Mouse (Mus musculus) right cerebral cortex, postnatal 25 days (tissue): Measurements from ENCODE around the gene Zfp771.

ENCODE experiments used
- DNase-seq: peaks from one replicate; pipeline ENCODE4 v3.0.0; 2022

The Zfp771 gene

GRCm38 (mm10) chr7:127243870-127244657 lies at the start of gene Zfp771:
Zfp771 (plus strand) TSS chr7:127244274.
- peak; percentile 94 for DNase-seq

GRCm38 (mm10) chr7:127194633-127195029 lies 49.4 kb upstream of the Zfp771 start:
- no peak for DNase-seq

- DNase-seq: peak; percentile 94
Observed at GRCm38 (mm10) chr7:127195544-127196295, 48.4 kb upstream of the Zfp771 start, which contains the start of gene Cd2bp2. Cd2bp2 (minus strand) TSS chr7:127196050.

- DNase-seq: no peak
Observed at GRCm38 (mm10) chr7:127196484-127196883, 47.6 kb upstream of the Zfp771 start.

GRCm38 (mm10) chr7:127206606-127207005 lies 37.5 kb upstream of the Zfp771 start:
- DNase-seq: no peak

GRCm38 (mm10) chr7:127207374-127208294 lies 36.4 kb upstream of the Zfp771 start:
- peak; percentile 33 for DNase-seq

GRCm38 (mm10) chr7:127208295-127208552 lies 35.9 kb upstream of the Zfp771 start, which contains the start of gene Tbc1d10b:
Tbc1d10b (minus strand) TSS chr7:127208468.
- no peak for DNase-seq

- DNase-seq: peak; percentile 88
Observed at GRCm38 (mm10) chr7:127208553-127209438, 35.3 kb upstream of the Zfp771 start, which contains the start of gene Mylpf. Mylpf (plus strand) TSS chr7:127208890.

- no peak for DNase-seq
Observed at GRCm38 (mm10) chr7:127209851-127210250, 34.2 kb upstream of the Zfp771 start.

GRCm38 (mm10) chr7:127210266-127210665 lies 33.8 kb upstream of the Zfp771 start:
- DNase-seq: no peak

GRCm38 (mm10) chr7:127211014-127211745 lies 32.9 kb upstream of the Zfp771 start:
- no peak for DNase-seq

GRCm38 (mm10) chr7:127212432-127213250 lies 31.4 kb upstream of the Zfp771 start:
- DNase-seq: no peak

GRCm38 (mm10) chr7:127213485-127213884 lies 30.6 kb upstream of the Zfp771 start:
- no peak for DNase-seq

- no peak for DNase-seq
Observed at GRCm38 (mm10) chr7:127213930-127214329, 30.1 kb upstream of the Zfp771 start.

GRCm38 (mm10) chr7:127214521-127214920 lies 29.6 kb upstream of the Zfp771 start:
- no peak for DNase-seq

- no peak for DNase-seq
Observed at GRCm38 (mm10) chr7:127214981-127215871, 28.8 kb upstream of the Zfp771 start.

- DNase-seq: no peak
Observed at GRCm38 (mm10) chr7:127216307-127216706, 27.8 kb upstream of the Zfp771 start.

GRCm38 (mm10) chr7:127217475-127217874 lies 26.6 kb upstream of the Zfp771 start:
- no peak for DNase-seq
